Mouse (Mus musculus) stomach, embryonic 14.5 days (tissue): Measurements from ENCODE around the gene Sema3e. TPM values are rescaled to one million over a fixed set of nuclear protein-coding genes. Genes with fewer than 3 reads are reported as not detected.

Experiments used
- ATAC-seq: fragments of 200-750 bp; cut with Nextera tagmentation; 2 replicates; pipeline ENCODE4 v1.8.0; 2017; ENCODE audit warnings: low read depth, moderate TSS enrichment; ENCODE audit not compliant: insufficient number of reproducible peaks, insufficient read depth, low FRiP score
- H3K27ac ChIP-seq: fragments of 300-500 bp; sonication (generic); 2 replicates; pipeline ENCODE4 v1.5.1; 2014; ENCODE audit warnings: mild to moderate bottlenecking, low read length, moderate library complexity, mixed read lengths
- H3K27me3 ChIP-seq: fragments of 300-500 bp; sonication (generic); 2 replicates; pipeline ENCODE4 v1.6.1; 2014; ENCODE audit warnings: low read length, control low read depth, mixed read lengths; ENCODE audit not compliant: control insufficient read depth, insufficient read depth
- H3K36me3 ChIP-seq: fragments of 300-500 bp; sonication (generic); 2 replicates; pipeline ENCODE4 v1.6.1; 2014; ENCODE audit warnings: mild to moderate bottlenecking, control low read depth, low read length, moderate library complexity, mixed read lengths; ENCODE audit not compliant: control insufficient read depth, insufficient read depth
- H3K4me1 ChIP-seq: fragments of 300-500 bp; sonication (generic); 2 replicates; pipeline ENCODE4 v1.6.1; 2014; ENCODE audit warnings: low read length, control low read depth, mixed read lengths; ENCODE audit not compliant: control insufficient read depth, insufficient read depth
- H3K4me2 ChIP-seq: fragments of 300-500 bp; sonication (generic); replicated peaks from 2 replicates; pipeline ENCODE4 v1.6.1; 2014; ENCODE audit warnings: low read depth, low read length, control low read depth
- H3K4me3 ChIP-seq: fragments of 300-500 bp; sonication (generic); 2 replicates; pipeline ENCODE4 v1.5.1; 2014; ENCODE audit warnings: low read depth, low read length, control low read depth
- H3K9ac ChIP-seq: fragments of 300-500 bp; sonication (generic); replicated peaks from 2 replicates; pipeline ENCODE4 v1.6.1; 2014; ENCODE audit warnings: low read depth, mild to moderate bottlenecking, control low read depth, low read length, moderate library complexity, mixed read lengths
- H3K9me3 ChIP-seq: fragments of 300-500 bp; sonication (generic); 2 replicates; pipeline ENCODE4 v1.6.1; 2016; ENCODE audit warnings: low read depth, low read length, control low read depth; ENCODE audit not compliant: control insufficient read depth
- WGBS: fragments of 180-500 bp; shearing (Covaris S2); extraction: QIAGEN DNeasy Blood & Tissue Kit; methylation state at CpG from one replicate; pipeline ENCODE4 v1.1.7; 2014; 5-methylcytosine and 5-hydroxymethylcytosine counted together
- polyA plus RNA-seq: library from polyadenylated mRNA; unstranded; fragments of >200 nt; fragmentation: Nextera tagmentation; extraction: Ambion mirVana; gene quantifications from 2 replicates; pipeline ENCODE4 v1.2.1, GENCODE M21; 2014

The Sema3e gene
- polyA plus RNA-seq, 1 experiment from 2014 or later, result 3.0 TPM

DNA sequence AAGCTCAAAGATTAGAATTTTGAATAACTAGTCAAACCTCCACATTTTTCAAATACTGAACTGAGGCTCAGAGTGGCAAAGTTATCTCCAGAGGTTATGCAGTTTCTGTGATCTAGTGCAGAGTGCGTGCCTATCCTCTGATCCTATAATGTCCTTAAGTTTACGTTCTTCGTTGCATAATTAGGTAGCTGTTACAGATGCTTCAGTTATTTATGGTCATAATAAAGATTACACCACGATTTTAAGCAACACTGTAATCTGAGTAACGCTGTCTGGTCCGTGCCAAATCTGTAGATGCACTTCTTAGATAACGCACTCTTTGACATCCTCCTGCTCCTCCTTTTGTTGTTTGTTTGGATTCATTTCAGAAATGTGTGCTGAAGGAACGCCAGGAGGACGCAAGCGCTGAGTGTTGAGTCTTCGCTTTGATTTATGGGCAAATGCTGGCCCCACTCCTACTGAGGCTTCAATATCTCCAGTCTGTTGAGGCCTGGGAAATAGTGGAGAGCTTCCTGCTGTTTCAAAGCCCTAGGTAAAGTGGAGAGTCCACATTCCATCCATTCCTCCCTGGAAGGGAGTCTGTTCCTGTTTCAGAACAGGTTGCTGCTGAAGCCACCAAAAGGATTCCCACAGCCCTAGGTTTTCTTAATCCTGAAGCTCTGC lies 32.2 kb upstream of the Sema3e start:
- Histone ChIP-seq H3K27me3 (no peaks in the 10 kb centered on the region), H3K9me3 (no peaks in the 10 kb centered on the region), H3K4me3 (no peak overlapping the region), H3K9ac (no peak overlapping the region), H3K27ac (no peak overlapping the region), H3K4me1 (no peaks in the 10 kb centered on the region; the same call in 1 of the 2 replicates), H3K4me2 (no peak overlapping the region), H3K36me3 (no peaks in the 10 kb centered on the region)
- peak; percentile 46; the same call in 1 of the 2 replicates for ATAC-seq
- WGBS, result 18% methylated on average over 11 of the region's 11 CpGs

DNA sequence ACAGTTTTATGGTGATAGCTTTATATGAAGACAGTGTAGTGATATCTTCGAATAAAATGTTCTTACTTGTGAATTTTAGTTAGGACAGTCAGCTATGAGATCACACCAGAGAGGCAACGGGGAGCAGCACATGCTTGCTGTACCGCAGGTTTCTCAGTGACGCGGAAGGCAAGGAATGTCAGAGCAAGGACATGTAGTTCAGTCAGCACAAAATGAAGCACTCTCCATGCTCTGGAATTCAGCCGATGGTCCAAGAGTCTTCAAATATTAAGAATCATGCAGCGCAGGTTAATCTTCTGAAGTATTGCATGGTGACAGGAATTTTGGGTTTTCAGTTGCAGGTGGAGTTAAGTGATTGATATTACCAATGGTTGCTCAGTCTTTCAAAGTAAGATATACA lies 3.3 kb downstream of the Sema3e start:
- no peaks in the 10 kb centered on the region for H3K36me3 ChIP-seq
- no peak overlapping the region for H3K4me3 ChIP-seq
- H3K9ac ChIP-seq, result no peak overlapping the region
- H3K27me3 ChIP-seq, result no peaks in the 10 kb centered on the region
- H3K4me2 ChIP-seq, result no peak overlapping the region
- no peak for ATAC-seq
- H3K4me1 ChIP-seq, result 0 out of 2 replicates have a peak, but pooled peaks cover 6% of the 10 kb centered on the region
- H3K9me3 ChIP-seq, result no peaks in the 10 kb centered on the region
- 84% methylated on average over 7 of the region's 7 CpGs for WGBS
- no peak overlapping the region for H3K27ac ChIP-seq

DNA sequence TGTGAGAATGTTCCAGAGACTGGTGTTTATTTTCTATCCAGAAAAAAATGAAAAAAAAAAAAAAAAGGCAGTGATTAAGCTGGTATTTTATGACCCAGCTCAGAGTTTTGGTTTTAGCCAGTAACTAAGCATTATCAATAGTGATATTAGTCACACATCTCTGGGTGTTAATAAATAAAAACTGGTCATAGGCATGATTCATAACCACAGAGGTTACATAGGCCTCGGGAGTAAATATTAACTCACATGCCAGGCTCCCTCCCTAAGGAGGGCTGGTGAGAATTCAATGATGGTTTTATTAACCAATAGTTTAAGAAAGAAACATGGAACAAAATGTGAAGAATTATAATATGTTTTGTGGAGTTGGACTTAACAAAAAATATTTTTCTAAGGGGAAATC lies 5.7 kb downstream of the Sema3e start:
- ATAC-seq, result no peak
- Histone ChIP-seq H3K9ac (no peak overlapping the region), H3K4me3 (no peak overlapping the region), H3K4me1 (0 out of 2 replicates have a peak, but pooled peaks cover 4% of the 10 kb centered on the region), H3K9me3 (no peaks in the 10 kb centered on the region), H3K4me2 (no peak overlapping the region), H3K27ac (no peak overlapping the region), H3K27me3 (no peaks in the 10 kb centered on the region), H3K36me3 (no peaks in the 10 kb centered on the region)
- 64% methylated on average over 1 of the region's 1 CpGs for whole genome bisulfite sequencing

DNA sequence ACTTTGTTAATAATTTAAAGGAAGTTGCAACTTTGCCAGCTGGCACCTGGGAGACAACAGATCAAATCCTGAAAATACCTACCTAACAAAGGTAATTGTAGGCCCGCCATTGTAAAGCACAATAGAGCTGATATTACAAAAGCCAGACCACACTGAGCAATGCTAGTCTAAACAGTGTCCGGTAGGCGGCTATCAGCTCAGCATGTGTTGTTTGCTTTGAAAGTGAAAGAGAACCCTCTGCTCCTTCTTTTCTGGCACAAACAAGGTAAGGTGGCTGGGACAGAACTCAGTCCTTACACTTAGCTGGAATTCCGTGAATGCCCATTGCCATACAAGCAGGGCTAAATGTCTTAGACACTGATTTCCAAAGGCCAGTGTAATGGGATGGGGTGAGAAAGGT lies 7.0 kb downstream of the Sema3e start:
- no peak for ATAC-seq
- Histone ChIP-seq H3K27me3 (no peaks in the 10 kb centered on the region), H3K9ac (no peak overlapping the region), H3K4me2 (no peak overlapping the region), H3K27ac (no peak overlapping the region), H3K4me3 (no peak overlapping the region), H3K4me1 (no peaks in the 10 kb centered on the region), H3K36me3 (no peaks in the 10 kb centered on the region), H3K9me3 (no peaks in the 10 kb centered on the region)
- 30% methylated on average over 4 of the region's 4 CpGs for WGBS

DNA sequence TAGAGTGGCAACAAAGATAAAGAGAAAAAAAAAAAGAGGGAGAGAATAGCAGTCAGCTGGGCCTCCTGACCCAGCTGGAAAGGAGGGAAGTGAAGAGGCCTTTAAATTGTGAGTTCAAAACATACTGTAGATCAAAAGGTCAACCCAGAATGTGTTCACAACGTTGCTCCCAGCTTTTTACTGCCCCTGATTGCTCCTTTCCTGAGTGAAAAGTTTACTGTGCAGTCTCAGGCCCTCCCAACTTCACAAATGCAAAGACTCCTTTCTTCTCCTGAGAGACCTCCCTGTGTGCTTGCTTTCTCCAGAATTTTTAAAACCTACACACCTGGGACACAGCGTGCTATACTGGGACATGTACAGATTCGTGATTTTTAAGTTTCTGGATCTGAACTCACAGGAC lies 8.2 kb downstream of the Sema3e start:
- Histone ChIP-seq H3K4me1 (no peaks in the 10 kb centered on the region), H3K4me3 (no peak overlapping the region), H3K9ac (no peak overlapping the region), H3K36me3 (no peaks in the 10 kb centered on the region), H3K27ac (no peak overlapping the region), H3K4me2 (no peak overlapping the region), H3K27me3 (no peaks in the 10 kb centered on the region), H3K9me3 (no peaks in the 10 kb centered on the region)
- ATAC-seq, result no peak
- WGBS, result 42% methylated on average over 3 of the region's 3 CpGs

DNA sequence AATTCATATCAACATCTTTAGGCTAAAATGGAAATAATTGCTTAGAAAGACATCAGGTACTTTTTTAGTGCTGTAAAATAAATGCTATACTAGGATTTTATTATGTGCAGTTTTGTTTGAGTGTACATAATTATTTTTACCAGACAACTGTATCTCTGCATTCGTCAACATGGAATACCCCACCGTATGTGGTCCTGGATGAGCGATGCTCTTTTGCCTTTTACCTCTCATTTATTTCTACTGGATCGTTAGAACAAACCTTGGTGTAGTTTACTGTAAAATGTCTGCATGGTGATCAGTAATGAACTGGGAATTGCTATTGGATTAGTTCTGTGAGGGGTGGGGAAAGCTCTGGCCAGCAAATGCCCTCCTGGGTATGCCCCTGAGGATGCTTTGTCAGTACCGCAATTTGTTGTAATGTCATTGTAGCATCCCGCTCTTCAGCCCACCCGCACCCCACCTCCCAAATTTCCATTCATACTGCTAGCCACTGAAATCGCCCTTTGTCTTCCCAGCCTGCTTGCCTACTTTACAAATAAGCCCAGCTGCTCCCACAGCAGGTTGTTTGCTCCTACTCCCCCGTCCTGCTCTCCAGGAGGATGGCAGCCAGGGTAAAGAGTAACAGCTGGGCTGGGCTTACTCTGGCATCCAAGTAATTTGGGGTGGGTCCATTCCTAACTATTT lies 13.9 kb downstream of the Sema3e start:
- no peak overlapping the region for H3K4me2 ChIP-seq
- 24% methylated on average over 9 of the region's 9 CpGs for WGBS
- H3K27ac ChIP-seq, result no peak overlapping the region
- no peaks in the 10 kb centered on the region for H3K9me3 ChIP-seq
- no peak for ATAC-seq
- H3K36me3 ChIP-seq, result no peaks in the 10 kb centered on the region
- H3K4me1 ChIP-seq, result no peaks in the 10 kb centered on the region
- H3K4me3 ChIP-seq, result no peak overlapping the region
- no peaks in the 10 kb centered on the region for H3K27me3 ChIP-seq
- no peak overlapping the region for H3K9ac ChIP-seq

DNA sequence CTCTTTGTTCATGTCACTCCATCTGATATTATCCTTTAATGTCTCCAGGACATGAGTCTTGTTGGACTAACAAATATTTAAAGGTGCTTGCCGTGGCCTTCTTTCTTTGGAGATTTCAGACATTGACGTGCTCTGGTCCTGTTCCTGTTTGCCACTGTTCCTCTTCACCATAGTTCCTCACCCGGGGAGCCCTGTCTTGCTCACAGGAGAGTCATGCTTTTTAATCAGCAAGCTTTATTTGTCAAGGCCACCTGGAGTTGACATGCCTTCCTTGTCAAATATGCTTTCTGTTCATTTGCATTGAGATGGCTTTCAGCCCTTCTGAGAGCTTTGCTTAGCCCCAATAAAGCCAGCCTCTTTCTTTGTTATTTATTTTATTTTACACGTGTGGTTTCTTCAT lies 15.1 kb downstream of the Sema3e start:
- Histone ChIP-seq H3K9ac (no peak overlapping the region), H3K4me1 (no peaks in the 10 kb centered on the region), H3K36me3 (no peaks in the 10 kb centered on the region), H3K27me3 (no peaks in the 10 kb centered on the region), H3K27ac (no peak overlapping the region), H3K4me2 (no peak overlapping the region), H3K9me3 (no peaks in the 10 kb centered on the region), H3K4me3 (no peak overlapping the region)
- peak; percentile 79; the same call in 1 of the 2 replicates for ATAC-seq
- WGBS, result 21% methylated on average over 4 of the region's 4 CpGs

DNA sequence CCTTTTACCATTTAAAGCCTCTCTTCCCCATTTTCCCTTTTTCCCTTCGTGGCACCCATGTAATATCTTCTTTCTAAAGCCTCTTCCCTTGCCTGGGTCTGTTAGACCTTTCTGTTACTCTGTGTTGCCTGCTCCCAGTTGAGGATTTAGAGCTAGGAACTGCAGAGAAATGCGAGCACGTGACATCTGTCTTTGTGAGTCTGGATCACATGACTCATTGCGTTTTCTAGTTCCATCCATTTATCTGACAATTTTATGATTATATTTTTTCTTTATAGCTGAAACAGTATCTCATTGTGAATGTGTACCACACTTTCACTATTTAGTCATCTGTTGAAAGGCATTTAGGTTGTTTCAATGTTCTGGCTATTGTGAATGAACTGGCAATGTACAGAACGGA lies 18.0 kb downstream of the Sema3e start:
- Histone ChIP-seq H3K27me3 (no peaks in the 10 kb centered on the region), H3K4me1 (no peaks in the 10 kb centered on the region), H3K36me3 (no peaks in the 10 kb centered on the region), H3K9ac (no peak overlapping the region), H3K4me2 (no peak overlapping the region), H3K4me3 (no peak overlapping the region), H3K27ac (no peak overlapping the region), H3K9me3 (no peaks in the 10 kb centered on the region)
- WGBS, result 90% methylated on average over 5 of the region's 5 CpGs
- ATAC-seq, result no peak
